Mouse (Mus musculus) brain, embryonic 14.5 days (tissue): ENCODE measurements at regions not wholly inside any gene's neighbourhood (a gene's known extent, or its start where the extent isn't known, plus 50 kb on each side); places are given as distances from the start of the nearest gene placed in this dataset.

Experiments
- CTCF ChIP-seq: fragments of 200-500 bp; IDR thresholded peaks from 2 replicates; pipeline ENCODE4 v1.5.1; 2012; ENCODE audit warnings: inconsistent platforms, mild to moderate bottlenecking, moderate library complexity, borderline replicate concordance; ENCODE audit not compliant: insufficient read depth, insufficient read length; ENCODE audit errors: extremely low read depth
- POLR2A ChIP-seq: fragments of 200-500 bp; IDR thresholded peaks from 2 replicates; pipeline ENCODE4 v1.6.1; 2012; ENCODE audit warnings: mild to moderate bottlenecking, inconsistent platforms, borderline replicate concordance; ENCODE audit not compliant: poor library complexity, insufficient read depth, insufficient read length, severe bottlenecking; ENCODE audit errors: extremely low read depth

DNA sequence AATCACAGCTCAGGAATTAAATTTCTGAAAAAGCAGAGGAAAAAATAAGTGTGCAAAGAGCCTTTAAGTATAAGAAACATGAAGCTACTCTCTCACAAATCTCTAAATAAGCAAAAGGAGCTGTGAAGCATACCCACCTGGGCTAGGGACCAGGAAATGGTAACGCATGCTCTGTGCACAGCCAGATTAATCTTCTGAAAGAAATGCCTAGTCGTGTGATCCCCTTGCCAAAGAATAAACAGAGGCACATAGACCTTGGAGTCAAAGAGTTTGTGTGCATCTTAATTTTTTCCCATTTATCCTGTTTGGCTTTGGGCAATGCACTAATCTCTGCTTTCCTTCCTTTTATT lies 338.2 kb upstream of the Sel1l start:
- TF ChIP-seq CTCF, result no peak
- TF ChIP-seq POLR2A, result no peak
